Mouse (Mus musculus): ENCODE measurements around the gene Slc25a16. TPM values are rescaled to one million over a fixed set of nuclear protein-coding genes. Genes with fewer than 3 reads are reported as not detected.

Gene Slc25a16
- total and polyA plus RNA-seq, 3 experiments = 8.3 to 12.1 TPM; not detected in 1

- Histone ChIP-seq H3K27ac (ENCODE audit: control insufficient read depth, low read depth, low read length) (no peak overlapping the region), H3K36me3 (ENCODE audit: control insufficient read depth in 1 of 2, insufficient read depth in 2 of 2, low read length in 2 of 2) (no peaks in the 10 kb centered on the region), H3K79me2 (ENCODE audit: control insufficient read depth, insufficient read depth, low read length, poor library complexity) (no peaks in the 10 kb centered on the region), H3K9ac (ENCODE audit: control insufficient read depth, low read depth, low read length, poor library complexity, severe bottlenecking) (no peak overlapping the region), H3K4me1 (ENCODE audit: control insufficient read depth in 1 of 2, insufficient read depth in 2 of 2, low read length in 2 of 2) (no peaks in the 10 kb centered on the region), H3K4me3 (ENCODE audit: control insufficient read depth in 1 of 2, insufficient read depth in 1 of 2, low read depth in 2 of 2, low read length in 2 of 2) (no peak overlapping the region), H3K27me3 (ENCODE audit: control insufficient read depth in 1 of 2, insufficient read depth in 2 of 2, low read length in 2 of 2) (peaks cover 3 to 8% of the 10 kb centered on the region in 2 experiments; a peak in 3 of 4 replicates), H3K9me3 (replicated peaks; ENCODE audit: insufficient read depth, low read length) (no peaks in the 10 kb centered on the region)
- TF ChIP-seq POLR2A (IDR thresholded peaks at IDR 0.05; ENCODE audit: control insufficient read depth in 1 of 2, insufficient read depth in 1 of 2, low read depth in 1 of 2, low read length in 2 of 2, poor library complexity in 1 of 2) (no peak), GATA1 (IDR thresholded peaks at IDR 0.05; ENCODE audit: low read depth, low read length) (no peak), RCOR1 (IDR thresholded peaks at IDR 0.05; ENCODE audit: low read depth, low read length) (no peak), MAFK (IDR thresholded peaks at IDR 0.05; ENCODE audit: borderline replicate concordance, low read depth, low read length) (no peak), MEF2A (IDR thresholded peaks at IDR 0.05; ENCODE audit: extremely low read depth, insufficient replicate concordance, low read depth, low read length, poor library complexity, severe bottlenecking) (no peak), MYC (IDR thresholded peaks at IDR 0.05; ENCODE audit: low read depth, low read length) (no peak), EP300 (IDR thresholded peaks at IDR 0.05; ENCODE audit: low read depth in 1 of 2, low read length in 2 of 2) (no peak), MAX (IDR thresholded peaks at IDR 0.05; ENCODE audit: low read length) (no peak)
- DNase-seq (ENCODE audit: low read depth, low spot score) = no peak
Observed at GRCm38 (mm10) chr10:62893356-62893884, 27.0 kb upstream of the Slc25a16 start.

- no peak for TF ChIP-seq ZMIZ1 (IDR thresholded peaks at IDR 0.05; ENCODE audit: low read depth, low read length)
- H3K79me2 ChIP-seq (ENCODE audit: control insufficient read depth, insufficient read depth, low read length, poor library complexity) = no peaks in the 10 kb centered on the region
Observed at GRCm38 (mm10) chr10:62894447-62894846, 26.0 kb upstream of the Slc25a16 start.

DNA sequence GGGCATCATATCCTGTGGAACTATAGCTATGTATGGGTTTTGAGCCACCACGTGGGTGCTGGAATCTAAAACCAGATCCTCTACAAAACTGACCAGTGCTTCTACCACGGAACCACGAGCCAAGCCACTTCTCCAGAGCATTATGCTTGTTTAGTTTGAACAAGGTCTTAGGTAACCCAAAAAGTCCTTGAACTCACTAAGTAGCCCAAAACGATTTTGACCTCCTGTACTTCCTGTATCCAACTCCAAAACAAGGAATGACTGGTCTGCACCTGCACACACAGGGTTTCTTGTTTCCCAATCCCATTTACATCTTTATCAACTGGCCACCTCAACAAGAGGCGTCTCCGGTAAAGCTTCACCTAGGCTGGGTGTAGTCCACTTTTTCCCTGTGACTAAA lies 25.0 kb upstream of the Slc25a16 start:
- no peaks in the 10 kb centered on the region for H3K9me3 ChIP-seq (replicated peaks; ENCODE audit: insufficient read depth, low read length)
- H3K36me3 ChIP-seq (ENCODE audit: control insufficient read depth in 1 of 2, insufficient read depth in 2 of 2, low read length in 2 of 2) = no peaks in the 10 kb centered on the region
- TF ChIP-seq TBP (IDR thresholded peaks at IDR 0.05; ENCODE audit: low read depth, low read length) (no peak), JUND (IDR thresholded peaks at IDR 0.05; ENCODE audit: low read depth, low read length) (no peak), SIN3A (IDR thresholded peaks at IDR 0.05; ENCODE audit: low read length) (no peak), USF1 (IDR thresholded peaks at IDR 0.05; ENCODE audit: low read depth, low read length) (no peak), USF2 (IDR thresholded peaks at IDR 0.05; ENCODE audit: borderline replicate concordance in 1 of 2, insufficient read depth in 1 of 2, low read depth in 1 of 2, low read length in 2 of 2) (no peak), MYB (IDR thresholded peaks at IDR 0.05; ENCODE audit: low read depth, low read length) (no peak), SMC3 (IDR thresholded peaks at IDR 0.05; ENCODE audit: low read depth, low read length) (no peak), ZMIZ1 (IDR thresholded peaks at IDR 0.05; ENCODE audit: low read depth, low read length) (no peak), NELFE (IDR thresholded peaks at IDR 0.05; ENCODE audit: low read depth, low read length) (no peak), TAL1 (IDR thresholded peaks at IDR 0.05; ENCODE audit: low read length) (no peak), ETS1 (IDR thresholded peaks at IDR 0.05; ENCODE audit: low read depth, low read length) (no peak), GABPA (IDR thresholded peaks at IDR 0.05; ENCODE audit: low read depth, low read length) (no peak), EP300 (IDR thresholded peaks at IDR 0.05; ENCODE audit: low read depth in 1 of 2, low read length in 2 of 2) (no peak)
- no peak for DNase-seq (ENCODE audit: low read depth, low spot score)
- no peaks in the 10 kb centered on the region for H3K79me2 ChIP-seq (ENCODE audit: control insufficient read depth, insufficient read depth, low read length, poor library complexity)
- no peak overlapping the region for H3K9ac ChIP-seq (ENCODE audit: control insufficient read depth, low read depth, low read length, poor library complexity, severe bottlenecking)
- peaks cover 1 to 2% of the 10 kb centered on the region in 2 experiments; a peak in 3 of 4 replicates for H3K27me3 ChIP-seq (ENCODE audit: control insufficient read depth in 1 of 2, insufficient read depth in 2 of 2, low read length in 2 of 2)
- H3K4me3 ChIP-seq (ENCODE audit: control insufficient read depth in 1 of 2, insufficient read depth in 1 of 2, low read depth in 2 of 2, low read length in 2 of 2) = no peak overlapping the region
- H3K27ac ChIP-seq (ENCODE audit: control insufficient read depth, low read depth, low read length) = no peak overlapping the region
- no peaks in the 10 kb centered on the region for H3K4me1 ChIP-seq (ENCODE audit: control insufficient read depth in 1 of 2, insufficient read depth in 2 of 2, low read length in 2 of 2)

More at GRCm38 (mm10) chr10:62894447-62894846, 26.0 kb upstream of the Slc25a16 start:
- no peak overlapping the region for H3K9ac ChIP-seq (ENCODE audit: control insufficient read depth, low read depth, low read length, poor library complexity, severe bottlenecking)
- no peak overlapping the region for H3K4me3 ChIP-seq (ENCODE audit: control insufficient read depth in 1 of 2, insufficient read depth in 1 of 2, low read depth in 2 of 2, low read length in 2 of 2)
- no peaks in the 10 kb centered on the region for H3K36me3 ChIP-seq (ENCODE audit: control insufficient read depth in 1 of 2, insufficient read depth in 2 of 2, low read length in 2 of 2)
- no peak overlapping the region for H3K27ac ChIP-seq (ENCODE audit: control insufficient read depth, low read depth, low read length)
- H3K27me3 ChIP-seq (ENCODE audit: control insufficient read depth in 1 of 2, insufficient read depth in 2 of 2, low read length in 2 of 2) = peaks cover 3 to 4% of the 10 kb centered on the region in 2 experiments; a peak in 3 of 4 replicates
- no peaks in the 10 kb centered on the region for H3K4me1 ChIP-seq (ENCODE audit: control insufficient read depth in 1 of 2, insufficient read depth in 2 of 2, low read length in 2 of 2)
- no peak for DNase-seq (ENCODE audit: low read depth, low spot score)
- no peaks in the 10 kb centered on the region for H3K9me3 ChIP-seq (replicated peaks; ENCODE audit: insufficient read depth, low read length)
